Mouse (Mus musculus) ovary, postnatal 10 days (tissue): ENCODE data around the gene Srr.

Experiments used
- DNase-seq: peaks from one replicate; pipeline ENCODE4 v3.0.0; 2022; ENCODE audit warnings: low spot score

Srr gene

GRCm38 (mm10) chr11:74925577-74926387, at the start of gene Srr, which contains the start of gene Smg6:
Gene Srr (minus strand): TSS chr11:74925948.
Gene Smg6 (plus strand): TSS chr11:74925823.
- peak; percentile 85 for DNase-seq

DNA sequence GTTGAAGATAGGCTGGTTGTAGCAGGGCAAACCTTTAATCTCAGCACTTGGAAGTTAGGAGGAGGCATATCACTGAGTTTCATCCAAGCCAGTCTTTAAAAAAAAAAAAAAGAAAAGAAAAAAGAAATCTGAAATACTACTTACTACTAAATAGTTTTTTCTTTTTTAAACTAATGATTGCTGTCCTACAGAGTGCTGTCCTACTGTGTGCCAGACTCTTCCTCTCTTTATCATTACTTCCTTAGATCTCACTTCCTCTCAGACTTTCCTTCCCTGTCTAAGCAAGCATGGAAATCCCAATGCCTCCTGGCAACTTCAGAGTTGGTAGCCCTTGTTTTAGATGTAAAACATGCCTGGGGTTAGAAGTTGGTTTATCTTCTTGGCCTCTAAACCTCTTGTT, 48.9 kb upstream of the Srr start:
- DNase-seq = no peak

GRCm38 (mm10) chr11:74973290-74974157, 47.8 kb upstream of the Srr start:
- DNase-seq = no peak

DNA sequence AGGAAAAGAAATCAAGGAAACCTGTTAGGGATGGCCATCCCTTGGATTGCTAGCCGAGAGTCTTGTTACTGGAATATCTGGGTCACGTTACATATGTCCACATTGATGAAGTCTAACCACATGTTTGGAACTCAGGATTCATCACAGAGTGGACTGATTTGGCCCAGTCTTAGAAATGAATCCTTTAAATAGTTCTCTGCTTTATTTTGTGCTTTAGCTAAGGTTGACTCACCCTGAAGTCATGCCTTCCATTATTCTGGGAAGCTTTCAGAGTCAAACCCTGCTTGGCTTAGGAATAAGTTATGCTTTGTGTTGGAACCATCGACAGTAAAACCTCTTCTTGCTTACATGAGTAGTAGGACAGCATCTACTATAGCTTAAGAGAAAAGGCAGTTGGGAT, 39.8 kb upstream of the Srr start:
- no peak for DNase-seq

GRCm38 (mm10) chr11:74962846-74963407, 37.2 kb upstream of the Srr start:
- no peak for DNase-seq

GRCm38 (mm10) chr11:74961953-74962352, 36.2 kb upstream of the Srr start:
- DNase-seq = no peak

GRCm38 (mm10) chr11:74960031-74960551, 34.3 kb upstream of the Srr start:
- DNase-seq = no peak

DNA sequence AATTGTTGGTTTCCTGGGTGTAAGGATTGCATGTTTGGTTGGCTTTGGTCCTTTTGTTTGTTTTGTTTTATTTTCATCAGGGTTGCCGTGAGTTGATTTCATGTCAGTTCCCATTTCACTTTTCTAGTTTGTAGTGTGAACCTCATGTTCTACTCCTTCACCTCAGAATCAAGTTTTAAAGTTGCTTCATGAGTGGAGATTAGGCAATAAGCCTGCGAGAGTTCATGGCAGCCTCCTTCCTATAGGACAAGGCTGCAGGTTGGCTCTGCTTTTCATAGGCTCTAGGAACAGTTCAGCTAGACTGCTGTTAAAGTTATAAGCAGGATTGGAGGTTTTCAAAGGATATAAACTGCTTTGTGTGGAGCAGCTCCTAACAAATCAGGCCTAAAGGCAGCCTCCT, 33.8 kb upstream of the Srr start:
- DNase-seq = no peak

- no peak for DNase-seq
These were observed 31.9 kb upstream of the Srr start for GRCm38 (mm10) chr11:74957600-74957999.

- DNase-seq = no peak
These were observed 30.3 kb upstream of the Srr start for GRCm38 (mm10) chr11:74956006-74956405.

GRCm38 (mm10) chr11:74954901-74955300, 29.2 kb upstream of the Srr start:
- no peak for DNase-seq

DNA sequence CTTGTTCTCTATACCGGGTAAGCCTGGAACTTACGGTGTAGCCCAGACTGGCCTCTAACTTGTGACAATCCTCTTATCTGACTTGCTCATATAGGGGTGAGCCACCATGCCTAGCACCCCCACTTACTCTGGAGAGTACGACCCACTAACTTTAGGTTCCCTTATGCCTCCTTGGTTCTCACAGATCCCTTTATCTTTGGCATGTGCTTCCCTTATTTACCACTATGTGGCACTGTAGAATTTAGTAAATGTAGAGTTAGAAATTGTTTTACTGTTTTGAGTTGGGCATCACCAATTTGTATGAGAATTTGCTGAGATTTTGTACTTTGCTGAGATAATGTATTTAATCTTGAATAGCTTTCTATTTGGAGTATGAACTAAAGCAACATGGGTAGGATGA, 20.6 kb upstream of the Srr start:
- no peak for DNase-seq

GRCm38 (mm10) chr11:74930391-74930790, 4.6 kb upstream of the Srr start:
- no peak for DNase-seq

- DNase-seq = no peak
These were observed 3.4 kb upstream of the Srr start for GRCm38 (mm10) chr11:74929111-74929510.

GRCm38 (mm10) chr11:74927236-74927725, 1.5 kb upstream of the Srr start:
- DNase-seq = no peak

DNA sequence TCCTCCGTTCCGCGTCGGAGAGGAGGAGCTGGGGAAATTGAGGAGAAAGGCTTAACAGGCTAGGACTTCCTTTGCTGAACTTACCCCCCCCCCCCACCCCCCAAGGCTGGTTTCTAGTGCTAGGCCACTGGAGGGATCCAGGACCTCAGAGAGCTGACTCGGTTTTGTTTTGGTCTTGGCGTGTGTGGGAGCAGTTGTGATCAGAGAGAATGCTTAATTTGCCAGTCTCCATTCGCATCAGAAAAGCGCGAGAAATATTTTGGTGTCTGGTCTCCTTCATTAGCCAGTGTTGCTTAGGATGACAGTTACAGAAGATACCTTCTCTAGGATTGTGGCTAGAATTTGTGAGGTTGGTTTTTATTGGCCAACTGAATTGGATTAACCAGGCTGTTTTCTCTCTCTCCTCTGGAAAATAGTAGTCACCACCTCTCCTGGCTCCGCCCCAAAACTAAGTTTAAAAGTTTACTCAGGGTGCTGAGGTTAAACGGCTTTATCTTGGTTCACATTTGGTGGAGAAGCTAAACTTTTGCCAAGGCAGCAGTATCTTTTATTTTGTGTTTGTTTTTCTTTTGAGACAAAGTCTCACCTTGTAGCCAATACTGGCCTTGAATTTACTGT, 749 bp upstream of the Srr start:
- no peak for DNase-seq

DNA sequence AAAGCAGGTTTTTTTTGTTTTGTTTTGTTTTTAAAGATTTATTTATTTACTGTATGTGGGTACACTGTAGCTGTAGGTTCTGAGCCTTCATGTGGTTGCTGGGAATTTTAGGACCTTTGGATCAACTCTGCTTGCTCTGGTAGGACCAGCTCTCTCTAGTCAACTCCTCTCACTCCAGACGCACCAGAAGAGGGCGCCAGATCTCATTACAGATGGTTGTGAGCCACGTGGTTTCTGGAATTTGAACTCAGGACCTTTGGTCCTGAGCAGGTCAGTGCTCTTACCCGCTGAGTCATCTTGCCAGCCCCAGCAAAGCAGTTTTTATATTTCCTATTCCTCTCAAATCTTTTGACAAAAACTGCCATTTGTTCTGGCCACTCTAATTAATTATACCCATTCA, 1.6 kb downstream of the Srr start:
- no peak for DNase-seq

GRCm38 (mm10) chr11:74919249-74919648, 6.5 kb downstream of the Srr start:
- no peak for DNase-seq

GRCm38 (mm10) chr11:74912492-74912891, 13.3 kb downstream of the Srr start:
- no peak for DNase-seq

DNA sequence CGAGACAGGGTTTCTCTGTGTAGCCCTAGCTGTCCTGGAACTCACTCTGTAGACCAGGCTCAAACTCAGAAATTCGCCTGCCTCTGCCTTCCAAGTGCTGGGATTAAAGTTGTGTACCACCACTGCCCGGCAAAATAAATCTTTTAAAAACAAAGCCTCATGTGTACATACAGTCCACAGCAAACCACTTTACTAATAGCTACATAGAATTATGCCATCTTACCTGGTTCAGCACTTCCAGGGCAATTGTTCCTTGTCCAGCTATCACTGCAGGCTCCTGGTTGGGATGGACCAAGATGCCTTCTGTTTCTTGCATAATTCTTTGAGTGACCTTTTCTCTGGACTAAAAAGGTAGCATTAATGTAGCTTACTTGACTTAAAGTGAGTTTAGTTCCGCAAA, 15.8 kb downstream of the Srr start:
- no peak for DNase-seq

DNA sequence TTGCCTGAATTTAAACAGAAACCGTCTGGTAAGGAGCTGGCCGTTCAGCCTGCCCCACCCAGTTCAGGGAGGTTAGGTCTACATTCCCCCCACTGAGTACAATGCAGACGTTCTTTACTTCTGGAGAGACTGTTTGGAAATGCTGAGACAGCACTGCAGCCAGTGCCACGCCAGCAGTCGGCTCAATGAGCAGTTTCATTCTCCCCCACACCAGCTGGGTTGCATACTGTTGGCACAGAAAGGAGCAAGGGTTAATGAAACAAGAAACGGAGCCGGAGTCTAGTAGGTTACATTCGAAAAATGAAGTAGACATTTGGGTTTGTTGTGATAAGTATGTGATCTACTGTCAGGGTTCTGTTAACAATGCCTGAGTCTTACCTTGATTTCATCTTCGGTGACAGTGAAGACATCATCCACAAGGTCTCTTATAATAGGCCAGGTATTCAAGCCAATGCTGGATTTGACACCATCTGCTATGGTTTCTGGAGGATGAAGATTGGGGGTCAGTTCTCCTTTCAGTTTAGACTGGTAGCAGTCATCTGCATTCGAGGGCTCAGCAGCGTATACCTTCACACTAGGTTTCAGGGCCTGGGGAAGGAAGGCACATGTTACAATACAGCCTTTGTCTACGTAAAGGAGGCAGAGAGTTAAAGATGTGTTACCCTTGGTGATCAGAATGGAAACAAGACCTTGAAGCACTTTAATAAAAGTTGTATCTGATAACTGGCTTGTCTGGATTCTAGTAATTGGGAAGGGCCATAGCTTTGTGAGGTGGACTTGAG, 16.9 kb downstream of the Srr start:
- DNase-seq = no peak
